Mouse (Mus musculus): ENCODE measurements at regions not wholly inside any gene's neighbourhood (a gene's known extent, or its start where the extent isn't known, plus 50 kb on each side); places are given as distances from the start of the nearest gene placed in this dataset.

- TF ChIP-seq POLR2A (IDR thresholded peaks at IDR 0.05; ENCODE audit: low read depth, low read length) (no peak), CTCF (IDR thresholded peaks at IDR 0.05; ENCODE audit: extremely low read depth, insufficient read length, insufficient replicate concordance, low read depth, low read length) (no peak)
These were observed 212.0 kb downstream of the Pten start for GRCm38 (mm10) chr19:32969213-32969776.
